Mouse (Mus musculus) midbrain, embryonic 11.5 days (tissue): ENCODE results near the gene Stn1. TPM values are rescaled to one million over a fixed set of nuclear protein-coding genes. Genes with fewer than 3 reads are reported as not detected.

Experiments
- ATAC-seq: fragments of 200-750 bp; cut with Nextera tagmentation; 2 replicates; pipeline ENCODE4 v1.8.0; 2017; ENCODE audit warnings: moderate TSS enrichment, moderate library complexity; ENCODE audit not compliant: low FRiP score
- DNase-seq: peaks from one replicate; pipeline ENCODE4 v3.0.0; 2015; ENCODE audit warnings: low spot score; ENCODE audit errors: missing footprints
- H3K27ac ChIP-seq: fragments of 300-500 bp; sonication (generic); 2 replicates; pipeline ENCODE4 v1.5.1; 2014; ENCODE audit warnings: low read depth, low read length
- H3K27me3 ChIP-seq: fragments of 300-500 bp; sonication (generic); 2 replicates; pipeline ENCODE4 v1.6.1; 2014; ENCODE audit warnings: mild to moderate bottlenecking, low read length, moderate library complexity, mixed read lengths; ENCODE audit not compliant: control insufficient read depth, insufficient read depth
- H3K36me3 ChIP-seq: fragments of 300-500 bp; sonication (generic); 2 replicates; pipeline ENCODE4 v1.6.1; 2014; ENCODE audit warnings: mild to moderate bottlenecking, low read length, moderate library complexity, mixed read lengths; ENCODE audit not compliant: control insufficient read depth, insufficient read depth
- H3K4me1 ChIP-seq: fragments of 300-500 bp; sonication (generic); 2 replicates; pipeline ENCODE4 v1.6.1; 2014; ENCODE audit warnings: low read length; ENCODE audit not compliant: control insufficient read depth, insufficient read depth
- H3K4me2 ChIP-seq: fragments of 300-500 bp; sonication (generic); 2 replicates; pipeline ENCODE4 v1.6.1; 2014; ENCODE audit warnings: mild to moderate bottlenecking, moderate library complexity
- H3K4me3 ChIP-seq: fragments of 300-500 bp; sonication (generic); 2 replicates; pipeline ENCODE4 v1.5.1; 2014; ENCODE audit warnings: low read depth, low read length
- H3K9ac ChIP-seq: fragments of 300-500 bp; sonication (generic); 2 replicates; pipeline ENCODE4 v1.6.1; 2014; ENCODE audit warnings: low read length
- H3K9me3 ChIP-seq: fragments of 300-500 bp; sonication (generic); 2 replicates; pipeline ENCODE4 v1.6.1; 2016; ENCODE audit warnings: low read length; ENCODE audit not compliant: control insufficient read depth
- WGBS: fragments of 180-500 bp; shearing (Covaris S2); extraction: QIAGEN DNeasy Blood & Tissue Kit; methylation state at CpG from one replicate; pipeline ENCODE4 v1.1.7; 2014; 5-methylcytosine and 5-hydroxymethylcytosine counted together
- polyA plus RNA-seq: library from polyadenylated mRNA; unstranded; fragments of >200 nt; fragmentation: Nextera tagmentation; extraction: Ambion mirVana; gene quantifications from 2 replicates; pipeline ENCODE4 v1.2.1, GENCODE M21; 2014

The Stn1 gene
- polyA plus RNA-seq, 1 experiment from 2014 or later = 43.9 TPM

- Histone ChIP-seq H3K9ac (peak overlapping the region; percentile 85), H3K36me3 (no peaks in the 10 kb centered on the region), H3K4me2 (peak overlapping the region; percentile 89), H3K4me3 (peak overlapping the region; percentile 70), H3K27ac (peak overlapping the region; percentile 77), H3K9me3 (no peaks in the 10 kb centered on the region), H3K27me3 (peaks cover 4% of the 10 kb centered on the region; the same call in 1 of the 2 replicates), H3K4me1 (peaks cover 15% of the 10 kb centered on the region)
- ATAC-seq (no peak; the same call in 1 of the 2 replicates), DNase-seq (peak; percentile 98)
- under 1% methylated on average over 42 of the region's 46 CpGs for WGBS
Measured at GRCm38 (mm10) chr19:47463636-47464303, 73.5 kb downstream of the Stn1 start.

- Histone ChIP-seq H3K36me3 (no peaks in the 10 kb centered on the region), H3K4me1 (peaks cover 15% of the 10 kb centered on the region), H3K9ac (peak overlapping the region; percentile 85), H3K9me3 (no peaks in the 10 kb centered on the region), H3K4me3 (peak overlapping the region; percentile 70), H3K4me2 (peak overlapping the region; percentile 89), H3K27ac (peak overlapping the region; percentile 77; the same call in 1 of the 2 replicates), H3K27me3 (peaks cover 4% of the 10 kb centered on the region; the same call in 1 of the 2 replicates)
- ATAC-seq (0 out of 2 replicates have a peak, but pooled peaks have one; percentile 10), DNase-seq (no peak)
- WGBS = under 1% methylated on average over 13 of the region's 13 CpGs
Measured at GRCm38 (mm10) chr19:47463206-47463605, 74.1 kb downstream of the Stn1 start.

- Histone ChIP-seq H3K27me3 (peaks cover 4% of the 10 kb centered on the region; the same call in 1 of the 2 replicates), H3K27ac (no peak overlapping the region), H3K4me3 (peak overlapping the region; percentile 70; the same call in 1 of the 2 replicates), H3K9ac (no peak overlapping the region), H3K4me1 (peaks cover 15% of the 10 kb centered on the region), H3K9me3 (no peaks in the 10 kb centered on the region), H3K4me2 (peak overlapping the region; percentile 89), H3K36me3 (no peaks in the 10 kb centered on the region)
- 19% methylated on average over 6 of the region's 6 CpGs for WGBS
- ATAC-seq (no peak), DNase-seq (no peak)
Measured at GRCm38 (mm10) chr19:47462725-47463124, 74.6 kb downstream of the Stn1 start.

- Histone ChIP-seq H3K9me3 (no peaks in the 10 kb centered on the region), H3K36me3 (no peaks in the 10 kb centered on the region), H3K4me3 (no peak overlapping the region), H3K27me3 (peaks cover 4% of the 10 kb centered on the region; the same call in 1 of the 2 replicates), H3K27ac (no peak overlapping the region), H3K4me1 (peaks cover 15% of the 10 kb centered on the region), H3K9ac (no peak overlapping the region), H3K4me2 (no peak overlapping the region)
- ATAC-seq (no peak), DNase-seq (no peak)
- 95% methylated on average over 3 of the region's 3 CpGs for WGBS
Measured at GRCm38 (mm10) chr19:47461838-47462237, 75.5 kb downstream of the Stn1 start.

GRCm38 (mm10) chr19:47461386-47461785 is 75.9 kb downstream of the Stn1 start:
- Histone ChIP-seq H3K27ac (no peak overlapping the region), H3K36me3 (no peaks in the 10 kb centered on the region), H3K4me3 (no peak overlapping the region), H3K9me3 (no peaks in the 10 kb centered on the region), H3K9ac (no peak overlapping the region), H3K27me3 (peaks cover 4% of the 10 kb centered on the region; the same call in 1 of the 2 replicates), H3K4me2 (no peak overlapping the region), H3K4me1 (peaks cover 15% of the 10 kb centered on the region)
- no peak for ATAC-seq
- no peak for DNase-seq
- WGBS = 87% methylated on average over 9 of the region's 9 CpGs

- Histone ChIP-seq H3K36me3 (no peaks in the 10 kb centered on the region), H3K9me3 (no peaks in the 10 kb centered on the region), H3K27ac (no peak overlapping the region), H3K9ac (no peak overlapping the region), H3K4me1 (peaks cover 15% of the 10 kb centered on the region), H3K4me2 (no peak overlapping the region), H3K27me3 (no peaks in the 10 kb centered on the region), H3K4me3 (no peak overlapping the region)
- ATAC-seq = no peak
- DNase-seq = no peak
- WGBS = 71% methylated on average over 19 of the region's 19 CpGs
Measured at GRCm38 (mm10) chr19:47460120-47460960, 77.0 kb downstream of the Stn1 start.

GRCm38 (mm10) chr19:47459214-47459613 is 78.1 kb downstream of the Stn1 start:
- H3K36me3 ChIP-seq = no peaks in the 10 kb centered on the region
- H3K27ac ChIP-seq = no peak overlapping the region
- peaks cover 11% of the 10 kb centered on the region for H3K4me1 ChIP-seq
- no peak overlapping the region for H3K4me2 ChIP-seq
- 83% methylated on average over 5 of the region's 5 CpGs for WGBS
- H3K9me3 ChIP-seq = no peaks in the 10 kb centered on the region
- no peak for ATAC-seq
- no peak overlapping the region for H3K9ac ChIP-seq
- DNase-seq = no peak
- no peaks in the 10 kb centered on the region for H3K27me3 ChIP-seq
- no peak overlapping the region for H3K4me3 ChIP-seq

- 77% methylated on average over 17 of the region's 17 CpGs for WGBS
- Histone ChIP-seq H3K36me3 (no peaks in the 10 kb centered on the region), H3K27me3 (no peaks in the 10 kb centered on the region), H3K4me3 (no peak overlapping the region), H3K4me2 (no peak overlapping the region), H3K9me3 (no peaks in the 10 kb centered on the region), H3K27ac (no peak overlapping the region), H3K4me1 (peaks cover 7% of the 10 kb centered on the region), H3K9ac (no peak overlapping the region)
- no peak for DNase-seq
- ATAC-seq = no peak
Measured at GRCm38 (mm10) chr19:47458504-47459161, 78.7 kb downstream of the Stn1 start.
